Mouse (Mus musculus) limb, embryonic 14.5 days (tissue): ENCODE data around the gene Hist1h2bg. TPM values are rescaled to one million over a fixed set of nuclear protein-coding genes. Genes with fewer than 3 reads are reported as not detected.
"Not testable (repeated sequence)": the region's sequence is repeated elsewhere in the genome, so short reads cannot be mapped to it uniquely, and the experiment has no call there.

Experiments
- ATAC-seq: fragments of 200-750 bp; cut with Nextera tagmentation; 2 replicates; pipeline ENCODE4 v1.8.0; 2017; ENCODE audit warnings: low read depth, moderate number of reproducible peaks, moderate TSS enrichment; ENCODE audit not compliant: low FRiP score
- DNase-seq: peaks from one replicate; pipeline ENCODE4 v3.0.0-alpha.2; 2015; ENCODE audit warnings: low spot score
- H3K27ac ChIP-seq: fragments of 300-500 bp; sonication (generic); replicated peaks from 2 replicates; pipeline ENCODE4 v1.5.1; 2014; ENCODE audit warnings: low read depth, mild to moderate bottlenecking, low read length, moderate library complexity, mixed read lengths
- H3K27me3 ChIP-seq: fragments of 300-500 bp; sonication (generic); 2 replicates; pipeline ENCODE4 v1.6.1; 2014; ENCODE audit warnings: low read length, mixed read lengths; ENCODE audit not compliant: control insufficient read depth, insufficient read depth
- H3K36me3 ChIP-seq: fragments of 300-500 bp; sonication (generic); 2 replicates; pipeline ENCODE4 v1.6.1; 2014; ENCODE audit warnings: mild to moderate bottlenecking, low read length, moderate library complexity, mixed read lengths; ENCODE audit not compliant: control insufficient read depth, insufficient read depth
- H3K4me1 ChIP-seq: fragments of 300-500 bp; sonication (generic); 2 replicates; pipeline ENCODE4 v1.6.1; 2014; ENCODE audit warnings: antibody characterized with exemption, low read length, mixed read lengths; ENCODE audit not compliant: control insufficient read depth, insufficient read depth
- H3K4me2 ChIP-seq: fragments of 300-500 bp; sonication (generic); replicated peaks from 2 replicates; pipeline ENCODE4 v1.6.1; 2014; ENCODE audit warnings: low read depth, mild to moderate bottlenecking, low read length, moderate library complexity; ENCODE audit not compliant: severe bottlenecking
- H3K4me3 ChIP-seq: fragments of 300-500 bp; sonication (generic); replicated peaks from 2 replicates; pipeline ENCODE4 v1.5.1; 2014; ENCODE audit warnings: low read length
- H3K9ac ChIP-seq: fragments of 300-500 bp; sonication (generic); 2 replicates; pipeline ENCODE4 v1.6.1; 2014; ENCODE audit warnings: mild to moderate bottlenecking, low read depth, low read length, moderate library complexity; ENCODE audit not compliant: severe bottlenecking
- H3K9me3 ChIP-seq: fragments of 300-500 bp; sonication (generic); 2 replicates; pipeline ENCODE4 v1.6.1; 2016; ENCODE audit warnings: low read length; ENCODE audit not compliant: control insufficient read depth
- POLR2A ChIP-seq: fragments of 200-500 bp; IDR thresholded peaks from 2 replicates; pipeline ENCODE4 v1.8.0; 2012; ENCODE audit warnings: inconsistent platforms, mild to moderate bottlenecking, moderate library complexity, borderline replicate concordance; ENCODE audit not compliant: insufficient read depth, insufficient read length; ENCODE audit errors: extremely low read depth
- WGBS: fragments of 180-500 bp; shearing (Covaris S2); extraction: QIAGEN DNeasy Blood & Tissue Kit; methylation state at CpG from one replicate; pipeline ENCODE4 v1.1.7; 2014; 5-methylcytosine and 5-hydroxymethylcytosine counted together
- polyA plus RNA-seq, 2 experiments: library from polyadenylated mRNA; depleted of rRNA in 1 of 2; stranded (reverse) in 1 of 2; unstranded in 1 of 2; fragments of >200 nt; fragmentation: Nextera tagmentation in 1 of 2; extraction: Ambion mirVana in 1 of 2; gene quantifications; 2 replicates each; pipeline versions ENCODE4 v1.2.1 to v1.2.3; 2012 to 2014

Hist1h2bg gene
- polyA plus RNA-seq, 2 experiments, result 6.9 to 38.9 TPM

GRCm38 (mm10) chr13:23532262-23533075 is 38.7 kb upstream of the Hist1h2bg start:
- no peak for TF ChIP-seq POLR2A
- WGBS, result 18% methylated on average over 9 of the region's 9 CpGs
- no peaks in the 10 kb centered on the region for H3K27me3 ChIP-seq
- no peak for DNase-seq
- peak overlapping the region; percentile 55 for H3K4me3 ChIP-seq
- peak overlapping the region; percentile 76 for H3K9ac ChIP-seq
- no peak for ATAC-seq
- H3K4me1 ChIP-seq, result peaks cover 29% of the 10 kb centered on the region
- H3K4me2 ChIP-seq, result peak overlapping the region; percentile 49
- H3K27ac ChIP-seq, result peak overlapping the region; percentile 99
- H3K9me3 ChIP-seq, result no peaks in the 10 kb centered on the region
- H3K36me3 ChIP-seq, result no peaks in the 10 kb centered on the region

- Histone ChIP-seq H3K4me1 (peaks cover 28% of the 10 kb centered on the region), H3K4me2 (peak within 1 kb of the TSS; percentile 49), H3K27ac (peak within 1 kb of the TSS; percentile 99), H3K9ac (peak within 1 kb of the TSS; percentile 76), H3K4me3 (peak within 1 kb of the TSS; percentile 55)
- H3K9me3 ChIP-seq, H3K27me3 ChIP-seq, H3K36me3 ChIP-seq: not testable (repeated sequence)
- TF ChIP-seq POLR2A, result 0 out of 2 replicates have a peak, but pooled peaks have one; percentile 13
- whole genome bisulfite sequencing, result 3% methylated on average over 21 of the region's 53 CpGs
- peak; percentile 31 for ATAC-seq
- peak; percentile 93 for DNase-seq
Measured at GRCm38 (mm10) chr13:23533560-23534367, 37.4 kb upstream of the Hist1h2bg start, which contains the start of gene Hist1h2af. Gene Hist1h2af (plus strand): TSS chr13:23533906.

DNA sequence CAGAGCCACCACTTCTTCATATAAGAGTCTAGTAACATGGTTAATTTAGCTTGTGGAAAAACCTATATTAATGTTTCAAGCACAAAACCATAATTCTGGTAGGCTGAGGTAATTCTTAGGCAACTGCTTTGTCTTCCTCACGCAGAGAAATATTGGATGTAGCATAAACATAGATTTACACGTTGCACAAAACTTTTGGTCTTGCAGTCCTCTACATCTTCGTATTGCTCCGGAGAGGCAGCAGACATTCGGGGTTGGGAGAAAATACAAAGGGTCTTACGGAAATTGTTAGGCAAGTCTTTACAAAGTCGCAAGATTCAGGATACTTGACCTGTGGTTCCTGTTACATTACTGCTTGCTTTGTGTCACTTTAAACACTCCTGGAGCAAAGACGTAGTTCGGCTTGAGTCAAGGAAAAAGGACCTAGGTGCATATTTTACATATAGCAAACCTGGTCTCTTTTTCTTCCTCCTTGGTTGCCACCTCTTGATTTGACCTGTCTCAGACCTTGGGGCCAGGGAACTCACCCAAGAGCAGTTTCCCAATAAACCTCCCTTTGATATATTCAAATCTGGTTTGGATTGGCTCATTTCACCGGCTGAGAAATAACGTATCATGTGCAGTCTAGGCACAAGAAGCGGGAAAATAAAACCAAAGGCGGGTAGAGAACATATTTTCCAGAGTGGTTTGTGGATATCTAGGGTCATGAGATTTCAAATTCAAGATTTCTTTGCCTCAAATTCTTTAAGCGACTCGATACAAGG is 36.6 kb upstream of the Hist1h2bg start:
- 1% methylated on average over 15 of the region's 15 CpGs for WGBS
- Histone ChIP-seq H3K27me3 (no peaks in the 10 kb centered on the region), H3K36me3 (no peaks in the 10 kb centered on the region), H3K9me3 (no peaks in the 10 kb centered on the region), H3K4me3 (peak overlapping the region; percentile 55), H3K9ac (peak overlapping the region; percentile 76), H3K4me1 (peaks cover 23% of the 10 kb centered on the region), H3K27ac (peak overlapping the region; percentile 92), H3K4me2 (peak overlapping the region; percentile 49)
- 0 out of 2 replicates have a peak, but pooled peaks have one; percentile 29 for TF ChIP-seq POLR2A
- ATAC-seq (0 out of 2 replicates have a peak, but pooled peaks have one; percentile 5), DNase-seq (no peak)

GRCm38 (mm10) chr13:23535137-23536075 is 35.8 kb upstream of the Hist1h2bg start, which contains the start of gene Hist1h3g:
Gene Hist1h3g (plus strand): TSS chr13:23535422.
- DNase-seq, result peak; percentile 98
- peak within 1 kb of the TSS; percentile 76 for H3K9ac ChIP-seq
- peak within 1 kb of the TSS; percentile 49 for H3K4me2 ChIP-seq
- peak; percentile 73; the same call in 1 of the 2 replicates for TF ChIP-seq POLR2A
- not testable (repeated sequence) for H3K27me3 ChIP-seq, H3K36me3 ChIP-seq, H3K9me3 ChIP-seq
- whole genome bisulfite sequencing, result under 1% methylated on average over 26 of the region's 62 CpGs
- H3K27ac ChIP-seq, result peak within 1 kb of the TSS; percentile 92
- H3K4me3 ChIP-seq, result peak within 1 kb of the TSS; percentile 55
- ATAC-seq, result peak; percentile 88
- H3K4me1 ChIP-seq, result peaks cover 23% of the 10 kb centered on the region
